Mouse (Mus musculus) hindbrain, embryonic 10.5 days (tissue): ENCODE data around the gene Lnx2. TPM values are rescaled to one million over a fixed set of nuclear protein-coding genes. Genes with fewer than 3 reads are reported as not detected.

Experiments
- DNase-seq: peaks from one replicate; pipeline ENCODE4 v3.0.0-alpha.2; 2017; ENCODE audit warnings: low spot score
- H3K27ac ChIP-seq: fragments of 300-500 bp; sonication (generic); 2 replicates; pipeline ENCODE4 v1.5.1; 2016; ENCODE audit warnings: mild to moderate bottlenecking, moderate library complexity
- H3K27me3 ChIP-seq: fragments of 300-500 bp; sonication (generic); 2 replicates; pipeline ENCODE4 v1.6.1; 2016; ENCODE audit warnings: mild to moderate bottlenecking; ENCODE audit not compliant: poor library complexity, insufficient read depth, severe bottlenecking
- H3K36me3 ChIP-seq: fragments of 300-500 bp; sonication (generic); 2 replicates; pipeline ENCODE4 v1.6.1; 2016; ENCODE audit warnings: mild to moderate bottlenecking, moderate library complexity
- H3K4me1 ChIP-seq: fragments of 300-500 bp; sonication (generic); replicated peaks from 2 replicates; pipeline ENCODE4 v1.6.1; 2016; ENCODE audit warnings: mild to moderate bottlenecking
- H3K4me3 ChIP-seq: fragments of 300-500 bp; sonication (generic); 2 replicates; pipeline ENCODE4 v1.5.1; 2016; ENCODE audit warnings: mild to moderate bottlenecking, moderate library complexity
- H3K9me3 ChIP-seq: fragments of 300-500 bp; sonication (generic); 2 replicates; pipeline ENCODE4 v1.6.1; 2016; ENCODE audit warnings: mild to moderate bottlenecking, moderate library complexity
- WGBS: fragments of 180-500 bp; shearing (Covaris S2); methylation state at CpG from one replicate; pipeline ENCODE4 v1.1.7; 2016; 5-methylcytosine and 5-hydroxymethylcytosine counted together
- polyA plus RNA-seq: library from polyadenylated mRNA; unstranded; fragments of >200 nt; fragmentation: Nextera tagmentation; extraction: Ambion mirVana; gene quantifications from 2 replicates; pipeline ENCODE4 v1.2.1, GENCODE M21; 2016

Lnx2 gene
- polyA plus RNA-seq, 1 experiment from 2014 or later, result 8.2 TPM

- no peaks in the 10 kb centered on the region for H3K36me3 ChIP-seq
- no peak overlapping the region for H3K27ac ChIP-seq
- 87% methylated on average over 6 of the region's 6 CpGs for WGBS
- H3K4me1 ChIP-seq, result peaks cover 16% of the 10 kb centered on the region; the same call in 1 of the 2 replicates
- DNase-seq, result no peak
- no peaks in the 10 kb centered on the region for H3K27me3 ChIP-seq
- no peaks in the 10 kb centered on the region for H3K9me3 ChIP-seq
- H3K4me3 ChIP-seq, result no peak overlapping the region
These were observed 20.7 kb downstream of the Lnx2 start for GRCm38 (mm10) chr5:147055572-147056245.

GRCm38 (mm10) chr5:147054747-147055270 lies 21.6 kb downstream of the Lnx2 start:
- 94% methylated on average over 2 of the region's 2 CpGs for WGBS
- no peak overlapping the region for H3K27ac ChIP-seq
- H3K4me3 ChIP-seq, result no peak overlapping the region
- DNase-seq, result no peak
- H3K27me3 ChIP-seq, result no peaks in the 10 kb centered on the region
- H3K4me1 ChIP-seq, result peaks cover 14% of the 10 kb centered on the region; the same call in 1 of the 2 replicates
- H3K9me3 ChIP-seq, result no peaks in the 10 kb centered on the region
- H3K36me3 ChIP-seq, result no peaks in the 10 kb centered on the region

- no peaks in the 10 kb centered on the region for H3K36me3 ChIP-seq
- H3K9me3 ChIP-seq, result no peaks in the 10 kb centered on the region
- WGBS, result 83% methylated on average over 6 of the region's 6 CpGs
- H3K27ac ChIP-seq, result no peak overlapping the region
- peaks cover 14% of the 10 kb centered on the region; the same call in 1 of the 2 replicates for H3K4me1 ChIP-seq
- H3K27me3 ChIP-seq, result no peaks in the 10 kb centered on the region
- no peak for DNase-seq
- H3K4me3 ChIP-seq, result no peak overlapping the region
These were observed 22.1 kb downstream of the Lnx2 start for GRCm38 (mm10) chr5:147054328-147054727.

- no peak for DNase-seq
- no peaks in the 10 kb centered on the region for H3K36me3 ChIP-seq
- H3K4me1 ChIP-seq, result peaks cover 14% of the 10 kb centered on the region; the same call in 1 of the 2 replicates
- H3K27me3 ChIP-seq, result no peaks in the 10 kb centered on the region
- no peak overlapping the region for H3K27ac ChIP-seq
- H3K4me3 ChIP-seq, result no peak overlapping the region
- H3K9me3 ChIP-seq, result no peaks in the 10 kb centered on the region
- 88% methylated on average over 3 of the region's 3 CpGs for WGBS
These were observed 22.9 kb downstream of the Lnx2 start for GRCm38 (mm10) chr5:147053481-147053880.

GRCm38 (mm10) chr5:147053071-147053470 lies 23.3 kb downstream of the Lnx2 start:
- peaks cover 14% of the 10 kb centered on the region; the same call in 1 of the 2 replicates for H3K4me1 ChIP-seq
- H3K36me3 ChIP-seq, result no peaks in the 10 kb centered on the region
- 93% methylated on average over 6 of the region's 6 CpGs for WGBS
- no peaks in the 10 kb centered on the region for H3K27me3 ChIP-seq
- DNase-seq, result no peak
- no peak overlapping the region for H3K4me3 ChIP-seq
- no peaks in the 10 kb centered on the region for H3K9me3 ChIP-seq
- no peak overlapping the region for H3K27ac ChIP-seq

GRCm38 (mm10) chr5:147052309-147052558 lies 24.2 kb downstream of the Lnx2 start:
- Histone ChIP-seq H3K4me1 (peaks cover 14% of the 10 kb centered on the region; the same call in 1 of the 2 replicates), H3K36me3 (no peaks in the 10 kb centered on the region), H3K27ac (no peak overlapping the region), H3K4me3 (no peak overlapping the region), H3K27me3 (no peaks in the 10 kb centered on the region), H3K9me3 (no peaks in the 10 kb centered on the region)
- WGBS, result 79% methylated on average over 4 of the region's 4 CpGs
- no peak for DNase-seq

GRCm38 (mm10) chr5:147051500-147052308 lies 24.7 kb downstream of the Lnx2 start:
- Histone ChIP-seq H3K36me3 (no peaks in the 10 kb centered on the region), H3K4me3 (no peak overlapping the region), H3K4me1 (peaks cover 14% of the 10 kb centered on the region; the same call in 1 of the 2 replicates), H3K9me3 (no peaks in the 10 kb centered on the region), H3K27ac (no peak overlapping the region), H3K27me3 (no peaks in the 10 kb centered on the region)
- DNase-seq, result no peak
- WGBS, result 60% methylated on average over 29 of the region's 29 CpGs

- H3K36me3 ChIP-seq, result no peaks in the 10 kb centered on the region
- 69% methylated on average over 13 of the region's 13 CpGs for WGBS
- no peak overlapping the region for H3K27ac ChIP-seq
- DNase-seq, result no peak
- no peaks in the 10 kb centered on the region for H3K27me3 ChIP-seq
- no peaks in the 10 kb centered on the region for H3K9me3 ChIP-seq
- no peak overlapping the region for H3K4me3 ChIP-seq
- peaks cover 16% of the 10 kb centered on the region; the same call in 1 of the 2 replicates for H3K4me1 ChIP-seq
These were observed 25.4 kb downstream of the Lnx2 start for GRCm38 (mm10) chr5:147050816-147051499.

GRCm38 (mm10) chr5:147049544-147050209 lies 26.7 kb downstream of the Lnx2 start:
- H3K36me3 ChIP-seq, result no peaks in the 10 kb centered on the region
- 89% methylated on average over 19 of the region's 19 CpGs for WGBS
- no peaks in the 10 kb centered on the region for H3K9me3 ChIP-seq
- DNase-seq, result no peak
- H3K27ac ChIP-seq, result no peak overlapping the region
- peaks cover 22% of the 10 kb centered on the region; the same call in 1 of the 2 replicates for H3K4me1 ChIP-seq
- H3K27me3 ChIP-seq, result no peaks in the 10 kb centered on the region
- no peak overlapping the region for H3K4me3 ChIP-seq

GRCm38 (mm10) chr5:147045929-147046328 lies 30.5 kb downstream of the Lnx2 start:
- 74% methylated on average over 11 of the region's 11 CpGs for WGBS
- H3K9me3 ChIP-seq, result no peaks in the 10 kb centered on the region
- no peak overlapping the region for H3K4me3 ChIP-seq
- H3K27ac ChIP-seq, result no peak overlapping the region
- H3K4me1 ChIP-seq, result peaks cover 24% of the 10 kb centered on the region; the same call in 1 of the 2 replicates
- DNase-seq, result no peak
- no peaks in the 10 kb centered on the region for H3K27me3 ChIP-seq
- H3K36me3 ChIP-seq, result peaks cover 11% of the 10 kb centered on the region

GRCm38 (mm10) chr5:147045311-147045710 lies 31.1 kb downstream of the Lnx2 start:
- Histone ChIP-seq H3K4me3 (no peak overlapping the region), H3K36me3 (peaks cover 12% of the 10 kb centered on the region), H3K9me3 (no peaks in the 10 kb centered on the region), H3K4me1 (peaks cover 24% of the 10 kb centered on the region; the same call in 1 of the 2 replicates), H3K27ac (no peak overlapping the region), H3K27me3 (no peaks in the 10 kb centered on the region)
- no peak for DNase-seq
- 80% methylated on average over 10 of the region's 11 CpGs for WGBS

GRCm38 (mm10) chr5:147043240-147043844 lies 33.0 kb downstream of the Lnx2 start:
- no peak overlapping the region for H3K27ac ChIP-seq
- no peak overlapping the region for H3K4me3 ChIP-seq
- no peaks in the 10 kb centered on the region for H3K9me3 ChIP-seq
- DNase-seq, result no peak
- H3K27me3 ChIP-seq, result no peaks in the 10 kb centered on the region
- peaks cover 28% of the 10 kb centered on the region for H3K4me1 ChIP-seq
- H3K36me3 ChIP-seq, result peaks cover 12% of the 10 kb centered on the region
- 73% methylated on average over 15 of the region's 15 CpGs for WGBS
